In the genomic region with DNA sequence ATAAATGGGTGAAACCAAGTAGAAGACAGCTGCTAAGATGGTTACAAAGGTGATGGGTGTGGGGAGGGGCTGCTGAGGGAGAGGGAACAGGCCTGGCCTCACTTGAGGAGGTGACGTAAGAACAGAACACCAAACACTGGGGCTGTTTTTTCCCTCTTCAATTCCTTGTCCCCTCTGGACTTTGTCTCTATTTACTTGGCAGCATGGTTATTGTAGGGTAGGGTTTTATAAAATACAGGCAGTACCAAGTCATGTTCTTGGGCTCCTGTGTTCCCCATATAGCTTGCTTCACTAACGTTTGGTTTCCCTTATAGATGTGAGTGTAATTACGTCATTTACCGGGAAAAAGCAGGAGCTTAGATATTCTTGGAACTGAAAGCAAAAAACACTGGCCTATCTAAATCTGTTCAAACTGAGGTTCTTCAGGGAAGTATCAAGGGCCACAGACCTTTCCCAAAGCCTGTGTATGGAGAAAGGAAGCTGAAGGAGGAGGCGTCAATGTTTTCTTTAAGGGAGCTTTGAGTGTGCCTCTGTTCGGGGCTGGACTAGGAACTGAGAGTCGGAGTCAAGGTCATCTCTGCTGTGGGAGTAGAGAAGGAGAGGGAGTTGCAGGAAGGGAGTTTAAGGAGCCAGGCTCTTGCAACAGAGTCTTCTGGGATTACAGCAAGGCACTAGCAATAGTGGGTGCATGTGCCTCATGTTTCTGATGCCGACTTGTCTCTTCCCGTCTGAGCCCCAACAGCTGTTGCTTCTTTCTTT, we compare ENCODE assay signal across 13 mouse cellular contexts.
A peak's percentile ranks its signal among the peaks of the same experiment; 100 is the strongest.
DNase-seq lines count a peak whose midpoint lies in the region; ATAC-seq and TF ChIP-seq lines count a peak whose summit lies in the region.
"Had no signal": no experiment of that assay in that cellular context is flagged by ENCODE, and none has a peak within 500 bp of the region (broad histone marks: within the 10 kb centered on the region; RNA-seq: fewer than 3 reads in every experiment).

No protein-coding gene starts in this region.

- no peak for TF ChIP-seq CTCF in lung, adult 2 months (IDR thresholded peaks at IDR 0.05; ENCODE audit: insufficient read depth, low read length)
- TF ChIP-seq CTCF in heart, postnatal 0 days (IDR thresholded peaks at IDR 0.05; ENCODE audit: low read depth): no peak

- H3K4me3 ChIP-seq in heart, embryonic 11.5 days (ENCODE audit: low read depth, low read length): no peak overlapping the region
- no peak overlapping the region for H3K4me3 ChIP-seq in lung, embryonic 16.5 days (ENCODE audit: low read length)
- no peak overlapping the region for H3K4me3 ChIP-seq in lung, adult 2 months (replicated peaks; ENCODE audit: extremely low read depth, low read depth, low read length)
- H3K4me3 ChIP-seq in heart, postnatal 0 days (ENCODE audit: low read depth, low read length): no peak overlapping the region
- H3K4me3 ChIP-seq in stomach, embryonic 16.5 days (replicated peaks; ENCODE audit: low read length): no peak overlapping the region
- H3K4me3 ChIP-seq: embryonic facial prominence, embryonic 15.5 days; midbrain, embryonic 12.5 days had no signal

- peak; percentile 15 to 27 for DNase-seq in heart, adult 9 months (ENCODE audit: low spot score in 2 of 2)
- no peak for DNase-seq in lung, adult 2 months
- DNase-seq in heart, postnatal 0 days (ENCODE audit: low spot score): peak; percentile 20
- no peak for DNase-seq in thymus, postnatal 10 days (ENCODE audit: low spot score in 2 of 2)
- no peak for DNase-seq in embryo, embryonic 10.5 days (ENCODE audit: low spot score)
- DNase-seq: cerebellum, postnatal 25 days; thymus, postnatal 36 days had no signal

- H3K4me1 ChIP-seq in heart, embryonic 11.5 days (ENCODE audit: control insufficient read depth, insufficient read depth, low read length): no peaks in the 10 kb centered on the region
- no peaks in the 10 kb centered on the region; the same call in 1 of the 2 replicates for H3K4me1 ChIP-seq in lung, embryonic 16.5 days (replicated peaks; ENCODE audit: control insufficient read depth, insufficient read depth, low read length)
- no peaks in the 10 kb centered on the region for H3K4me1 ChIP-seq in lung, adult 2 months (ENCODE audit: control insufficient read depth, insufficient read depth, low read length)
- H3K4me1 ChIP-seq in heart, postnatal 0 days (ENCODE audit: control insufficient read depth, insufficient read depth): peaks cover 6% of the 10 kb centered on the region; the same call in 1 of the 2 replicates
- peaks cover 7% of the 10 kb centered on the region; the same call in 1 of the 2 replicates for H3K4me1 ChIP-seq in stomach, embryonic 16.5 days (ENCODE audit: control insufficient read depth, insufficient read depth, low read length)
- H3K4me1 ChIP-seq: embryonic facial prominence, embryonic 15.5 days; midbrain, embryonic 12.5 days had no signal

- no peak for TF ChIP-seq EP300 in heart, postnatal 0 days (IDR thresholded peaks at IDR 0.05; ENCODE audit: low read depth)

- no peak for ATAC-seq in heart, embryonic 11.5 days (replicated peaks; ENCODE audit: insufficient number of reproducible peaks, low FRiP score, low TSS enrichment)
- peak; percentile 67 for ATAC-seq in lung, embryonic 16.5 days (ENCODE audit: low read depth)
- peak; percentile 41; the same call in 1 of the 2 replicates for ATAC-seq in heart, postnatal 0 days (ENCODE audit: insufficient read depth, low read depth)
- peak; percentile 77; the same call in 1 of the 2 replicates for ATAC-seq in stomach, embryonic 16.5 days (ENCODE audit: insufficient read depth, low FRiP score)
- ATAC-seq: Patski had no signal

- no peaks in the 10 kb centered on the region for H3K9me3 ChIP-seq in heart, embryonic 11.5 days (replicated peaks; ENCODE audit: control insufficient read depth, low read length)
- H3K9me3 ChIP-seq in lung, embryonic 16.5 days (ENCODE audit: control insufficient read depth, low read length): no peaks in the 10 kb centered on the region
- H3K9me3 ChIP-seq in heart, postnatal 0 days (replicated peaks; ENCODE audit: control insufficient read depth, low read length): no peaks in the 10 kb centered on the region
- H3K9me3 ChIP-seq in stomach, embryonic 16.5 days (replicated peaks; ENCODE audit: control insufficient read depth, low read length): no peaks in the 10 kb centered on the region
- H3K9me3 ChIP-seq: embryonic facial prominence, embryonic 15.5 days; midbrain, embryonic 12.5 days had no signal

- no peaks in the 10 kb centered on the region for H3K36me3 ChIP-seq in heart, embryonic 11.5 days (ENCODE audit: control insufficient read depth, insufficient read depth, low read length)
- H3K36me3 ChIP-seq in lung, embryonic 16.5 days (ENCODE audit: control insufficient read depth, insufficient read depth, low read length): no peaks in the 10 kb centered on the region
- H3K36me3 ChIP-seq in heart, postnatal 0 days (replicated peaks; ENCODE audit: control insufficient read depth, insufficient read depth, low read length): no peaks in the 10 kb centered on the region
- no peaks in the 10 kb centered on the region for H3K36me3 ChIP-seq in stomach, embryonic 16.5 days (ENCODE audit: control insufficient read depth, insufficient read depth, low read length)
- H3K36me3 ChIP-seq: embryonic facial prominence, embryonic 15.5 days; midbrain, embryonic 12.5 days had no signal

- no peaks in the 10 kb centered on the region for H3K27me3 ChIP-seq in heart, embryonic 11.5 days (ENCODE audit: control insufficient read depth, insufficient read depth, low read length)
- H3K27me3 ChIP-seq in lung, embryonic 16.5 days (ENCODE audit: control insufficient read depth, insufficient read depth, low read depth, low read length): no peaks in the 10 kb centered on the region
- H3K27me3 ChIP-seq in heart, postnatal 0 days (ENCODE audit: control insufficient read depth, insufficient read depth, low read length): no peaks in the 10 kb centered on the region
- H3K27me3 ChIP-seq in stomach, embryonic 16.5 days (ENCODE audit: control insufficient read depth, insufficient read depth, low read length): no peaks in the 10 kb centered on the region
- H3K27me3 ChIP-seq: embryonic facial prominence, embryonic 15.5 days; midbrain, embryonic 12.5 days; Patski had no signal

- H3K27ac ChIP-seq in heart, embryonic 11.5 days (ENCODE audit: low read depth, low read length): no peak overlapping the region
- no peak overlapping the region for H3K27ac ChIP-seq in lung, embryonic 16.5 days (ENCODE audit: low read length)
- no peak overlapping the region; the same call in 1 of the 2 replicates for H3K27ac ChIP-seq in heart, postnatal 0 days (ENCODE audit: low read depth)
- H3K27ac ChIP-seq in stomach, embryonic 16.5 days (ENCODE audit: low read length): peak overlapping the region; percentile 76
- H3K27ac ChIP-seq: embryonic facial prominence, embryonic 15.5 days; midbrain, embryonic 12.5 days had no signal

- no peak overlapping the region for H3K4me2 ChIP-seq in heart, embryonic 11.5 days
- no peak overlapping the region for H3K4me2 ChIP-seq in lung, embryonic 16.5 days (ENCODE audit: low read depth, low read length)
- H3K4me2 ChIP-seq in heart, postnatal 0 days (ENCODE audit: low read depth, low read length): no peak overlapping the region
- no peak overlapping the region for H3K4me2 ChIP-seq in stomach, embryonic 16.5 days (ENCODE audit: low read depth, low read length)
- H3K4me2 ChIP-seq: embryonic facial prominence, embryonic 15.5 days; midbrain, embryonic 12.5 days had no signal

- no peak overlapping the region for H3K9ac ChIP-seq in heart, embryonic 11.5 days (ENCODE audit: low read depth, low read length)
- no peak overlapping the region for H3K9ac ChIP-seq in lung, embryonic 16.5 days (ENCODE audit: low read length)
- H3K9ac ChIP-seq in heart, postnatal 0 days (replicated peaks; ENCODE audit: low read depth, low read length): no peak overlapping the region
- H3K9ac ChIP-seq in stomach, embryonic 16.5 days (ENCODE audit: low read length): no peak overlapping the region; the same call in 1 of the 2 replicates
- H3K9ac ChIP-seq: embryonic facial prominence, embryonic 15.5 days; midbrain, embryonic 12.5 days had no signal

- TF ChIP-seq POLR2A in lung, adult 2 months (IDR thresholded peaks at IDR 0.05; ENCODE audit: borderline replicate concordance, extremely low read depth, low read depth, low read length): no peak

- WGBS in heart, embryonic 11.5 days (ENCODE audit: insufficient replicate concordance): 58% methylated on average over 9 of the region's 9 CpGs
- WGBS in lung, embryonic 16.5 days: 43% methylated on average over 9 of the region's 9 CpGs
- WGBS in lung, adult 2 months: 39% methylated on average over 9 of the region's 9 CpGs
- WGBS in heart, postnatal 0 days: 36% methylated on average over 9 of the region's 9 CpGs
- 48% methylated on average over 9 of the region's 9 CpGs for WGBS in stomach, embryonic 16.5 days

Comparison
In these comparisons a context has a peak if more than half of its experiments do, and no peak if none do; other contexts are left out.
1. DNase-seq: peak in heart, adult 9 months (2 of 2) and heart, postnatal 0 days (single experiment); none in lung, adult 2 months (single experiment), thymus, postnatal 10 days (0 of 2) and embryo, embryonic 10.5 days (single experiment).